ENCODE assay signal across 23 mouse cellular contexts in the genomic region with DNA sequence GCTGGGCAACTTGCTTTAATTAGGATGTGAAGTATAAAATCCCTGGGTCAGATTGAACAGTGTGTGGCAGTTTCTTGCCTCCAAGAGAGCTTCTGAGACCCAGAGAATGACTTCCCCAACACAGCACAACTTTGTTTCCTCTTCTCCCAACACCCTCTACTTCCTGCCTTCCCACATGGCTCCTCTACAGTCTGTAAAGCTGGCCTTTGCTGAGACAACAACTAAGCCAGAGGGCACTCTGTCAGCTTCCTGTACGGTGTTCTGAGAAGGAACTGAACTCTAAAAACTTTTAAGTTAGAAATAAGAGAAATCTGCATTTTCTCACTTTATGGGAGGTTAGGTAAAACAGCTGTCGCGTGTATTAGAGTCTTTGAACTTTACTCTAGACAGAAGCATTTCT. TPM values are rescaled to one million over a fixed set of nuclear protein-coding genes. Genes with fewer than 3 reads are reported as not detected.
DNase-seq lines count a peak whose midpoint lies in the region; ATAC-seq and TF ChIP-seq lines count a peak whose summit lies in the region.
"Had no signal": no experiment of that assay in that cellular context is flagged by ENCODE, and none has a peak within 500 bp of the region (broad histone marks: within the 10 kb centered on the region; RNA-seq: fewer than 3 reads in every experiment).

No protein-coding gene starts in this region.

- peak overlapping the region; percentile 3; the same call in 1 of the 2 replicates for H3K27ac ChIP-seq in heart, postnatal 0 days (ENCODE audit: low read depth)
- H3K27ac ChIP-seq in lung, postnatal 0 days (ENCODE audit: low read length): no peak overlapping the region
- H3K27ac ChIP-seq: forebrain, embryonic 15.5 days; hindbrain, embryonic 15.5 days; liver, embryonic 13.5 days had no signal

- DNase-seq in heart, postnatal 0 days (ENCODE audit: low spot score): no peak
- no peak for DNase-seq in heart, postnatal 14 days
- DNase-seq in lung, postnatal 0 days (ENCODE audit: low spot score): peak; percentile 33
- DNase-seq in lung, postnatal 4 days: no peak
- DNase-seq in skeletal muscle tissue, adult 2 months (ENCODE audit: low read depth, low spot score): peak; percentile 19
- DNase-seq in right cerebral cortex, postnatal 25 days: no peak
- DNase-seq in gastrocnemius, postnatal 10 days: no peak
- DNase-seq: cerebellum, postnatal 14 days; heart, postnatal 10 days; kidney, postnatal 25 days; liver, embryonic 13.5 days; right cerebral cortex, adult 18-20 months; spleen, adult 18-20 months had no signal

- no peak overlapping the region for H3K4me2 ChIP-seq in heart, postnatal 0 days (ENCODE audit: low read depth, low read length)
- H3K4me2 ChIP-seq in lung, postnatal 0 days (replicated peaks; ENCODE audit: low read depth, low read length): no peak overlapping the region
- H3K4me2 ChIP-seq: forebrain, embryonic 15.5 days; hindbrain, embryonic 15.5 days; liver, embryonic 13.5 days had no signal

- TF ChIP-seq EP300 in heart, postnatal 0 days (IDR thresholded peaks at IDR 0.05; ENCODE audit: low read depth): no peak
- TF ChIP-seq EP300 in lung, postnatal 0 days (IDR thresholded peaks at IDR 0.05): no peak

- no peak for TF ChIP-seq CTCF in heart, postnatal 0 days (IDR thresholded peaks at IDR 0.05; ENCODE audit: low read depth)
- TF ChIP-seq CTCF in lung, postnatal 0 days (IDR thresholded peaks at IDR 0.05): no peak

- no peak overlapping the region for H3K4me3 ChIP-seq in heart, postnatal 0 days (ENCODE audit: low read depth, low read length)
- no peak overlapping the region for H3K4me3 ChIP-seq in lung, postnatal 0 days (ENCODE audit: low read depth, low read length)
- H3K4me3 ChIP-seq: forebrain, embryonic 15.5 days; hindbrain, embryonic 15.5 days; liver, embryonic 13.5 days had no signal

- no peaks in the 10 kb centered on the region for H3K4me1 ChIP-seq in heart, postnatal 0 days (ENCODE audit: control insufficient read depth, insufficient read depth)
- H3K4me1 ChIP-seq in lung, postnatal 0 days (ENCODE audit: insufficient read depth, low read depth, low read length): no peaks in the 10 kb centered on the region
- H3K4me1 ChIP-seq: forebrain, embryonic 15.5 days; hindbrain, embryonic 15.5 days; liver, embryonic 13.5 days had no signal

- ATAC-seq in heart, postnatal 0 days (ENCODE audit: insufficient read depth, low read depth): no peak
- no peak for ATAC-seq in lung, postnatal 0 days
- ATAC-seq in granulocyte monocyte progenitor cell, adult 5-6 weeks (replicated peaks; ENCODE audit: poor library complexity, severe bottlenecking): peak; percentile 86
- ATAC-seq: forebrain, embryonic 15.5 days; intestine, postnatal 0 days had no signal

- WGBS in heart, postnatal 0 days: 61% methylated on average over 3 of the region's 3 CpGs
- 44% methylated on average over 3 of the region's 3 CpGs for WGBS in lung, postnatal 0 days

- H3K9me3 ChIP-seq in heart, postnatal 0 days (replicated peaks; ENCODE audit: control insufficient read depth, low read length): no peaks in the 10 kb centered on the region
- H3K9me3 ChIP-seq in lung, postnatal 0 days (ENCODE audit: low read length): no peaks in the 10 kb centered on the region
- H3K9me3 ChIP-seq: forebrain, embryonic 15.5 days; hindbrain, embryonic 15.5 days; liver, embryonic 13.5 days had no signal

- intact Hi-C loops in heart, postnatal 14 days (cut with DNase I): no loop called here

- no peaks in the 10 kb centered on the region for H3K27me3 ChIP-seq in heart, postnatal 0 days (ENCODE audit: control insufficient read depth, insufficient read depth, low read length)
- no peaks in the 10 kb centered on the region for H3K27me3 ChIP-seq in lung, postnatal 0 days (replicated peaks; ENCODE audit: insufficient read depth, low read length)
- H3K27me3 ChIP-seq: forebrain, embryonic 15.5 days; hindbrain, embryonic 15.5 days; liver, embryonic 13.5 days had no signal

- no peak overlapping the region for H3K9ac ChIP-seq in heart, postnatal 0 days (replicated peaks; ENCODE audit: low read depth, low read length)
- H3K9ac ChIP-seq in lung, postnatal 0 days (replicated peaks; ENCODE audit: low read depth): no peak overlapping the region
- H3K9ac ChIP-seq: forebrain, embryonic 15.5 days; hindbrain, embryonic 15.5 days; liver, embryonic 13.5 days had no signal

- no peaks in the 10 kb centered on the region for H3K36me3 ChIP-seq in heart, postnatal 0 days (replicated peaks; ENCODE audit: control insufficient read depth, insufficient read depth, low read length)
- no peaks in the 10 kb centered on the region for H3K36me3 ChIP-seq in lung, postnatal 0 days (ENCODE audit: insufficient read depth, low read length)
- H3K36me3 ChIP-seq: forebrain, embryonic 15.5 days; hindbrain, embryonic 15.5 days; liver, embryonic 13.5 days had no signal

RNA-seq across cellular contexts. Expression of a gene that starts 34.4 kb away (rescaled TPM):
- total RNA-seq in heart, postnatal 0 days (2014; rRNA removed; ENCODE audit: low replicate concordance): 82.7 and 125 TPM in 2 replicates
- 50.2 and 51.4 TPM in 2 replicates for polyA plus RNA-seq in heart, postnatal 0 days (2015; fragmentation: Nextera tagmentation; extraction: Ambion mirVana)
- total RNA-seq in heart, postnatal 14 days (2021): 100 to 1,000 TPM; 114 to 115 TPM
- 27.1 and 31.1 TPM in 2 replicates for polyA plus RNA-seq in lung, postnatal 0 days (2015; fragmentation: Nextera tagmentation; extraction: Ambion mirVana)
- 24.1 and 27.3 TPM in 2 replicates for total RNA-seq in granulocyte monocyte progenitor cell, adult 5-6 weeks (2014; fragmentation: Nextera tagmentation)
- total RNA-seq in granulocyte monocyte progenitor cell, adult 5-6 weeks (2017): 12.2 and 12.3 TPM in 2 replicates
- total RNA-seq in gastrocnemius, postnatal 10 days (2021): 10 to 100 TPM; 44.6 to 50.4 TPM

RNA-seq across cellular contexts. Expression of a gene that starts 39.4 kb away (rescaled TPM):
- total RNA-seq in heart, postnatal 0 days (2014; rRNA removed; ENCODE audit: low replicate concordance): 0.89 TPM in 1 of 2 replicates, not detected in the other
- polyA plus RNA-seq in heart, postnatal 0 days (2015; fragmentation: Nextera tagmentation; extraction: Ambion mirVana): not detected in 2 replicates
- total RNA-seq in heart, postnatal 14 days (2021): 1 to 10 TPM in 1 of 2 experiments, under 1 TPM in 1; 0.79 to 1.7 TPM
- 0.38 and 0.40 TPM in 2 replicates for polyA plus RNA-seq in lung, postnatal 0 days (2015; fragmentation: Nextera tagmentation; extraction: Ambion mirVana)
- 18.7 and 25.6 TPM in 2 replicates for total RNA-seq in granulocyte monocyte progenitor cell, adult 5-6 weeks (2014; fragmentation: Nextera tagmentation)
- total RNA-seq in granulocyte monocyte progenitor cell, adult 5-6 weeks (2017): 10.5 and 14.7 TPM in 2 replicates
- under 1 TPM; 0.14 to 0.19 TPM for total RNA-seq in gastrocnemius, postnatal 10 days (2021)
- total RNA-seq: layer of hippocampus, postnatal 25 days; left cerebral cortex, postnatal 36 days; midbrain, postnatal 0 days had no signal
- polyA plus RNA-seq: C2C12; embryonic facial prominence, embryonic 11.5 days; hindbrain, embryonic 15.5 days; midbrain, postnatal 0 days; neural tube, embryonic 11.5 days had no signal

Comparison
In these comparisons a context has a peak if more than half of its experiments do, and no peak if none do; other contexts are left out.
1. DNase-seq: peak in lung, postnatal 0 days (single experiment) and skeletal muscle tissue, adult 2 months (single experiment); none in heart, postnatal 0 days (single experiment), heart, postnatal 14 days (0 of 2), lung, postnatal 4 days (0 of 2), right cerebral cortex, postnatal 25 days (single experiment) and gastrocnemius, postnatal 10 days (single experiment).